Mouse (Mus musculus) ES-Bruce4 (cell line): ENCODE measurements at regions not wholly inside any gene's neighbourhood (a gene's known extent, or its start where the extent isn't known, plus 50 kb on each side); places are given as distances from the start of the nearest gene placed in this dataset.

ENCODE experiments used
- EP300 ChIP-seq: IDR thresholded peaks from 2 replicates; pipeline ENCODE4 v1.6.1; 2011; ENCODE audit warnings: low read depth, low read length; ENCODE audit not compliant: insufficient read depth
- POLR2A ChIP-seq: IDR thresholded peaks from one replicate; pipeline ENCODE4 v1.8.1; 2011; ENCODE audit warnings: low read length; ENCODE audit not compliant: insufficient read depth

- no peak for TF ChIP-seq POLR2A
- no peak for TF ChIP-seq EP300
Measured at GRCm38 (mm10) chr13:44151526-44151925, 367.0 kb downstream of the Cd83 start.
